Mouse (Mus musculus) frontal cortex, adult 2 months (tissue): ENCODE results near the gene Bpgm. TPM values are rescaled to one million over a fixed set of nuclear protein-coding genes. Genes with fewer than 3 reads are reported as not detected.

Experiments
- DNase-seq, 2 experiments: peaks; one replicate each; pipeline ENCODE4 v3.0.0; 2022; ENCODE audit warnings: low spot score in 1 of 2; ENCODE audit errors: extremely low spot score in 1 of 2
- polyA plus RNA-seq: library from polyadenylated mRNA; depleted of rRNA; stranded (reverse); fragments of >200 nt; gene quantifications from 2 replicates; pipeline ENCODE4 v1.2.3, GENCODE M21; 2012; rRNA removed

The Bpgm gene
- polyA plus RNA-seq, 1 experiment: 82.1 TPM

DNA sequence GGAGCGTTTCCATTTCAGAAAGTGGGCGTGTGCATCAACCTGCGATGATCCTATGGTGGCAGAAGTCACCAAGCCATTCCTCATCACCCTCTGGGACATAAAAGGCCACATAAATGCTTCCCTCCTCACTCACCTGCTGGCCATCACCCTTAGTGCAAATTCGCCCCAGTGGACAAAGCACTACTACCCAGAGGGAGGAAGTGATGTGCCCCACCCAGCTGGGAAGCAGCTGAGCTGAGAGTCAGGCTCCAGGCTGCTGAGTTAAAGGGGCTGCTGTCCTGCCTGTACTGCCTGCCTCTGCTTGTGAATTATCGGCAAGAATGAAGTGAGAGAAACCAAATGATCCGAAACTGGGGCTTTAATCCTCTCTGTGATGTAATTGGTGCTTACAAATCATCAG, 49.9 kb downstream of the Bpgm start:
- no peak for DNase-seq

DNA sequence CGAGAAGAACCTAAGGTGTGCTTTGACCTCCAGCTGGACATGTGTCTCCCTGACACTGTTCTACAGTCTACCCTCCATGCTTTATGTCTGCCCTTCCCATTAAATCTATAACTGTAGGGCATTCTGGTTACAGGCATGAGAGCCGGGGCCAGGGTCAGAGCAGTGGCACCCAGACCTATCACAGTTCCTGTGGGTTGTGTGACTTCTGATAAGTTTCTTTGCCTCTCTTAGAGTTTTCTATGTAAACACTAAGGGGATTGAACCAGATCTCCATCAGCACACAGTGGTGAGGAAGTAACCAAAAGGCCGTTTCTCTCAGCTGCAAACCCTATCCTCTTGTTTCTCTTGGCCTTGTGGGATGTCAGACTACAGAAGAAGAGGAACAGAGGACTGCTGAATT, 50.4 kb downstream of the Bpgm start:
- DNase-seq: no peak

DNA sequence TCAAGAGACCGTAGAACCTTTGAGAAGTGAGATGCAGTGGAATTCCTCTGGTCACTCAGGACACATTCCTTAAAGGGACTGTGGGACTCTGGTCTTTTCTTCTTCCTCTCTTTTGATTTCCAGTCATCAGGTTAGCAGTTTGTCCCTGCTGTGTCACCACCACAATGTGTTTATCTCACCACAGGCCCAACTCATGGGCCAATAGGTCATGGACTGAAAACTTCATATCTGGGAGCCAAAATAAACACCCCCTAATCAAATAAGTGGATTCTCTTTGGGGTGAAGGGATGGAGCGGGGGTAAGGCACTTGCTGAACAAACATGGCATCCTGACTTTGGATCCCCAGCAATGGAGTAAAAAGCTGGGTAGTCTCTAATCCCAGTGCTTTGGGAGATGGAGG, 52.1 kb downstream of the Bpgm start:
- DNase-seq: no peak

GRCm38 (mm10) chr6:34529992-34530391, 54.0 kb downstream of the Bpgm start:
- DNase-seq: no peak

DNA sequence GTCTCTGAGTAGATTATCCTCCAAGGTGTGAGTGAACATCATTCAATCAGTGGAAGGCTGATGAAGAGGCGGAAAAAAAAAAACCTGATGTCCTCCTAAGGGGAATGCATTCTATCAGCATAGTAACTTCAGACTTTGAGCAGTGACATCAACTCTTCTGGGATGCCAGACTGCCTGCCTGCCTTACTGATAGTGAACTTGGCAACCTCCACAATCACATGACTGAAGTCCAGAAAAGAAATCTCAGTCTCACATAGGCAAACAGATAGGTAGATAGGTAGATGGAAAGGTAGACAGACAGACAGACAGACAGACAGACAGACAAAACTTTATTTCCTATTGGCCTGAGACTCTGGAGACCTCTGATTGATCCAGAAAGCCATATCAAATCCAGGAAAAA, 57.0 kb downstream of the Bpgm start:
- no peak for DNase-seq

DNA sequence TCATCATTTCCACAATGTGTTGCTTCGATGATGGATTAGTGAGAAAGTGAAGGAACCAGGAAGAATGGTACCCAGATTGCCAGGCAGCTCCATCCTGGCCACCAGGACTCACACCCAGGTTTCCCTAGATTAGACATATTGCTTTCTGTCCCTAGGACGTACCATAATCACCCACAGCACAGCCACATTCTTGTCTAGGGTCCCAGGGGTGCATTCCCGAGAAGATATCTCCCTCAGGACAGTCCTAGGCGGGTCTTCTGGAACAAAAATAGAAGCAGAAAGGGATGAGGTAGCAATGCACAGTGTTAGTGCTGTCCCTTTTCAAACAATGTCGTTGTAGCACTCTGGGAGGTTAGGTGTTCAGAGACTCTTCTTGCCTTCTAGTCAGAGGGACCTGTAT, 57.9 kb downstream of the Bpgm start:
- no peak for DNase-seq

DNA sequence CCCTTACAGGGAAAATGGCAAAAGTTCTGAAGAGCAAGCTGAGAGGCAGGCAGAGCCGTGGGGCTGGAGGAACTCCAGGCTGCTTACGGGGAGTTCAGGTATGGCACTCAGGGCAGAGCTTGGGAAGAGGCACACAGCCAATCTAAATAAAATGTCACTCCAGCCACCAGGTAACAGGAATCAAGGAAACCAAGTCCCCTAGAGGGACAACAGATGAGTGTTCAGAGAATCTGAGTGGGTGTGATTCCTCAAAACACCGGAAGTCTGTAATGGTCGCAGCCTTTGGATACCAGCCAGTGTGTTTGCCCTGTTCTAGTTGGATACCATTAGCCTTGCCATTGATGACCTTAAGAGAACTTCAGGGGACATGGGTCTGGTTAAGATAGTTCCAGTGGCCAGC, 66.9 kb downstream of the Bpgm start:
- DNase-seq: no peak

GRCm38 (mm10) chr6:34543303-34544206, 67.5 kb downstream of the Bpgm start:
- DNase-seq: no peak

DNA sequence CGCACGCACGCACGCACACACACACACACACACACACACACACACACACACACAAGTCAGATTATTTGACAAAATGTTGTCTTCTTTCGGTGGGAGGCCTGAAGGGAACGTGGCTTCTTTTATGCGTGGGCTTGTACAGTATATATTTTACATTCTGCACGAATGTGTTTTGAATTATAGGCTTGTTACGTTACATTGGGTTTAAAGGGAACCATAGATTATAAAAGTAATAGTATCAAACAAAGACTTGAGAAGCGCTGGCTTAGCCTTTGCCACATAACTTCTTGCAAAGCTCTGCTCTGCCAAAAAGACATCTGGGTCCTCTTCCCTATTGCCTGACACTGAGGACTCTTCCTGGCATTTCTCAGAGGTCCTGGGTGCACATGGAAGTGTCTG, 68.2 kb downstream of the Bpgm start:
- DNase-seq: no peak

DNA sequence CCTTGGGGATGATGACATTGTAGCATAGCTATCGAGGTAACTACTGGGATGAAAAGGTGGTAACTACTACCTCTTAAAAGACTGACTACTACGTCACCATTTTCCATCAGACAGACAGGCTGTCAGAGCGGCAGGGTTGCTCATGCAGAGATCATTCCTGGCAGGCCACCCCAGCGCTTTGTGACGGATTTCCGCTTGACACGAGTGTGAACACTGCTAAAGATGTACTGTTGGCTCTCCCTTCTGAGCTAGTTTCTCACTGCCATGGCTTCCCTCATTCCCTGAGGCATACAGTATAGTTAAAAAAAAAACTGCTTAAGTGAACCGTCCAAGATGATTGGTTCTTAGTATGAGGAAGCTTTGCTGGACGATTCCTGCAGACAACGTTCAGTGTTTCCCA, 69.3 kb downstream of the Bpgm start:
- no peak for DNase-seq

GRCm38 (mm10) chr6:34548406-34548990, 72.5 kb downstream of the Bpgm start:
- DNase-seq: no peak

GRCm38 (mm10) chr6:34549017-34549416, 73.0 kb downstream of the Bpgm start:
- DNase-seq: peak in 1 of 2 experiments; percentile 42

DNA sequence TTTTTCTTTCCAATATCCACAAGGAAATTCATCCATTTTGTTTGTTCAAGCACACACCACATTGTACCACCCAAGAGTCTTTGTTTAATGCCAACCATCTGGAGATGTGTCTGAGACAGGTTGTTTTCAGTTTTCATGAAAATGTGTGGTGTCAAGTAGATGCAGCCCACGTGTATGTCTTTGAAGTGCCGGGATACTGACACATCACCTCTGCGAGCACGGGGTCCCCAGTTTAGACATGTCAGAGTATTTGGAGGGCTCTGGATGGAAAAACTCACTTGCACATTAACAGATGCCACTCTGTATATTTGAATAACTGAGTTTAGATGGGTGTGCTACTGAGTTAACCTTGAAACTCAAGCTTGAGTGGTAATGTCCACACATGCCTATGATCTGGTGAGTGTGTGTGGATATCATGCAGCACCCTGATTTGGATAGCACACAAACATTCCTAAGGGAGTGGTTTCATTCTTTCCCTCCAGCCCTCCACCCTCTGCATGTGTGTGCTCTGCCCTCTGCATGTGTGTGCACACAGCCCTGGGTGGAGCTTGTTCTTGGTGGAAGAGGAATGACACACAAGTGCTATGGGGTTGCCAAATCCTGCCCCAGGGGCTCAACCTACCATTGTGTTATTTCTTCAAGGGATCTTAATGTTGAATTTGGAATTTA, 76.6 kb downstream of the Bpgm start:
- DNase-seq: no peak

- DNase-seq: no peak
Observed at GRCm38 (mm10) chr6:34554291-34554997, 78.4 kb downstream of the Bpgm start.

Other genes starting within 250 kb of the Bpgm start
- 72.4 and 73.9 TPM in 2 replicates for gene Akr1b3, start 158.7 kb upstream of the Bpgm start, polyA plus RNA-seq
- gene Akr1b8, start 122.1 kb upstream of the Bpgm start, polyA plus RNA-seq: 1.00 and 1.5 TPM in 2 replicates
- 32.4 and 34.0 TPM in 2 replicates for gene Akr1b10, start 92.0 kb upstream of the Bpgm start, polyA plus RNA-seq
- gene Akr1b7, start 63.9 kb upstream of the Bpgm start, polyA plus RNA-seq: 0.10 and 0.11 TPM in 2 replicates
- 21.9 and 31.0 TPM in 2 replicates for gene Cald1, start 122.3 kb downstream of the Bpgm start, polyA plus RNA-seq